Mouse (Mus musculus) lung, adult 2 months (tissue): Measurements from ENCODE around the gene Engase.

Experiments used
- CTCF ChIP-seq: fragments of 200-500 bp; IDR thresholded peaks from 2 replicates; pipeline ENCODE4 v1.5.1; 2011; ENCODE audit warnings: mild to moderate bottlenecking, low read length, control low read depth; ENCODE audit not compliant: insufficient read depth
- POLR2A ChIP-seq: fragments of 200-500 bp; IDR thresholded peaks from 2 replicates; pipeline ENCODE4 v1.6.1; 2011; ENCODE audit warnings: low read depth, mild to moderate bottlenecking, control low read depth, low read length, borderline replicate concordance; ENCODE audit errors: extremely low read depth

DNA sequence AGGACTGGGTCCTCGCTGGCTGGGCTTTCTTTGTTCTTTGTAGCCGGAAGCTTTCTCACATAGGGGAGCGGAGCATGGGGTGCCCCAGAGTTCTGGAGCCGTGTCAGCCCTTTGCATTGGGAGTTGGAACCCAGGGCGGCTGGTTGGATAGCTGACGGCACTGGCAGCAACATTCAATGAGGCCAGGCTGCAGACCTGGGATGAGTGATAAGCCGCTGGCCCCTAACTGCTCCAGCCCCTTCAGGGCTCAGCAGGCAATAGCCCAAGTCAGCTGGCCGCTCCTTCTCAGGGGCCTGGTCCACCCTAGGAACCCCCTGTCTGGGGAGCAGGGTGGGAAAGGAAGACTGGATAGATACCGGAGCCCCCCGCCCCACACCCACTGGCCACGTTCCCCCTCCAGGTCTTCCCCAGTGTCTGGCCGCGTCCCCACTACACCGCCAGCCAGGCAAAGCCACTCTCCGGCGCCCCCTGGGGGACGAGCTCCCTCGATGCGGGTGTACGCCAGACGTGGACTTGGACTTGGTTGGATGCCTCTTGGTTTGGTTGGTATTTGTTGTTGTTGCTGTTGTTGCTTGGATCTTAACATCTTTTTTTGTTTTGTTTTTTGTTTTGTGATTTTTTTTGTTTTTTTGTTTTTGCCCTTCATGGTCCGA, 14.1 kb downstream of the Engase start:
- TF ChIP-seq CTCF (peak; percentile 65), POLR2A (no peak)
